21 mouse cellular contexts compared by ENCODE assay signal in genomic region chr1:155280306-155280705, GRCm38 (mm10). TPM values are rescaled to one million over a fixed set of nuclear protein-coding genes. Genes with fewer than 3 reads are reported as not detected.
DNase-seq lines count a peak whose midpoint lies in the region; ATAC-seq and TF ChIP-seq lines count a peak whose summit lies in the region.
"Had no signal": no experiment of that assay in that cellular context is flagged by ENCODE, and none has a peak within 500 bp of the region (broad histone marks: within the 10 kb centered on the region; RNA-seq: fewer than 3 reads in every experiment).

No protein-coding gene starts in this region.

- no peak overlapping the region for H3K4me3 ChIP-seq in limb, embryonic 14.5 days (replicated peaks; ENCODE audit: low read length)
- no peak overlapping the region for H3K4me3 ChIP-seq in limb, embryonic 10.5 days
- H3K4me3 ChIP-seq: embryonic facial prominence, embryonic 15.5 days; erythroblast, embryonic 14.5 days; forebrain, embryonic 15.5 days; heart, embryonic 12.5 days; hindbrain, embryonic 10.5 days had no signal

- H3K27ac ChIP-seq in limb, embryonic 14.5 days (replicated peaks; ENCODE audit: low read depth, low read length), result no peak overlapping the region
- no peak overlapping the region for H3K27ac ChIP-seq in limb, embryonic 10.5 days
- H3K27ac ChIP-seq: embryonic facial prominence, embryonic 15.5 days; forebrain, embryonic 15.5 days; hindbrain, embryonic 14.5 days had no signal

- H3K36me3 ChIP-seq in limb, embryonic 14.5 days (ENCODE audit: control insufficient read depth, insufficient read depth, low read length), result no peaks in the 10 kb centered on the region; the same call in 1 of the 2 replicates
- peaks cover 7% of the 10 kb centered on the region for H3K36me3 ChIP-seq in limb, embryonic 10.5 days

- peak; percentile 62 for ATAC-seq in frontal cortex, adult (ENCODE audit: low TSS enrichment)
- ATAC-seq in limb, embryonic 14.5 days (ENCODE audit: low FRiP score, low read depth), result no peak
- ATAC-seq: activated CD4-positive, CD25-positive, alpha-beta regulatory T cell, adult 4 months; Patski had no signal

- H3K4me2 ChIP-seq in limb, embryonic 14.5 days (replicated peaks; ENCODE audit: low read depth, low read length, severe bottlenecking), result no peak overlapping the region
- H3K4me2 ChIP-seq: embryonic facial prominence, embryonic 15.5 days; forebrain, embryonic 15.5 days; heart, embryonic 12.5 days; hindbrain, embryonic 14.5 days had no signal

- peaks cover 3% of the 10 kb centered on the region for H3K4me1 ChIP-seq in limb, embryonic 14.5 days (ENCODE audit: control insufficient read depth, insufficient read depth, low read length)
- H3K4me1 ChIP-seq in limb, embryonic 10.5 days, result peaks cover 18% of the 10 kb centered on the region

- DNase-seq in frontal cortex, postnatal 10 days (ENCODE audit: low spot score in 2 of 2), result no peak
- peak; percentile 20 for DNase-seq in limb, embryonic 14.5 days (ENCODE audit: low spot score)
- no peak for DNase-seq in limb, embryonic 10.5 days (ENCODE audit: low spot score)
- DNase-seq in right cerebral cortex, adult 2 months (ENCODE audit: low spot score in 2 of 2), result peak; percentile 20 to 26
- DNase-seq in right cerebral cortex, postnatal 10 days (ENCODE audit: low spot score in 2 of 2), result no peak
- DNase-seq in gastrocnemius, postnatal 36 days, result no peak
- DNase-seq: adrenal gland, postnatal 14 days; cerebellum, adult 18-20 months; cerebellum, adult 9-11 months; cerebellum, postnatal 36 days; gastrocnemius, postnatal 14 days had no signal

- intact Hi-C loops in gastrocnemius, postnatal 36 days (cut with DNase I), result loop anchor here (2.0 to 5.0 kb wide), 2 partner anchors 58 to 256 kb away; no protein-coding TSS in a partner anchor

- no peak overlapping the region for H3K9ac ChIP-seq in limb, embryonic 14.5 days (ENCODE audit: low read depth, low read length, severe bottlenecking)
- H3K9ac ChIP-seq: embryonic facial prominence, embryonic 15.5 days; forebrain, embryonic 15.5 days; heart, embryonic 12.5 days; hindbrain, embryonic 14.5 days had no signal

- no peaks in the 10 kb centered on the region for H3K9me3 ChIP-seq in limb, embryonic 14.5 days (ENCODE audit: control insufficient read depth, low read length)
- H3K9me3 ChIP-seq in limb, embryonic 10.5 days (replicated peaks), result no peaks in the 10 kb centered on the region
- H3K9me3 ChIP-seq: embryonic facial prominence, embryonic 15.5 days; forebrain, embryonic 15.5 days; heart, embryonic 12.5 days; hindbrain, embryonic 10.5 days had no signal

- WGBS in limb, embryonic 14.5 days, result 55% methylated on average over 10 of the region's 10 CpGs
- 73% methylated on average over 10 of the region's 10 CpGs for WGBS in limb, embryonic 10.5 days

- no peaks in the 10 kb centered on the region for H3K27me3 ChIP-seq in limb, embryonic 14.5 days (ENCODE audit: control insufficient read depth, insufficient read depth, low read length)
- no peaks in the 10 kb centered on the region for H3K27me3 ChIP-seq in limb, embryonic 10.5 days (ENCODE audit: low read depth, poor library complexity, severe bottlenecking)
- H3K27me3 ChIP-seq: CH12.LX; embryonic facial prominence, embryonic 15.5 days; forebrain, embryonic 15.5 days; heart, embryonic 12.5 days; Patski had no signal

- TF ChIP-seq POLR2A in limb, embryonic 14.5 days (IDR thresholded peaks at IDR 0.05; ENCODE audit: borderline replicate concordance, extremely low read depth, insufficient read depth, insufficient read length), result no peak

RNA-seq across cellular contexts. Expression of gene BC034090, which starts 36.1 kb away (rescaled TPM):
- 28.0 and 31.4 TPM in 2 replicates for polyA plus RNA-seq in limb, embryonic 14.5 days (2012; rRNA removed)
- 5.6 and 6.7 TPM in 2 replicates for polyA plus RNA-seq in limb, embryonic 14.5 days (2014; fragmentation: Nextera tagmentation; extraction: Ambion mirVana)
- 5.2 and 6.8 TPM in 2 replicates for polyA plus RNA-seq in limb, embryonic 10.5 days (2016; fragmentation: Nextera tagmentation; extraction: Ambion mirVana)
- total RNA-seq in gastrocnemius, postnatal 36 days (2021), result 1 to 10 TPM in 1 of 2 experiments, under 1 TPM in 1; 0.94 to 1.7 TPM
- polyA plus RNA-seq: erythroblast, embryonic 14.5 days had no signal

Comparison
In these comparisons a context has a peak if more than half of its experiments do, and no peak if none do; other contexts are left out.
1. DNase-seq: peak in limb, embryonic 14.5 days (single experiment) and right cerebral cortex, adult 2 months (2 of 2); none in frontal cortex, postnatal 10 days (0 of 2), limb, embryonic 10.5 days (single experiment), right cerebral cortex, postnatal 10 days (0 of 2) and gastrocnemius, postnatal 36 days (0 of 2).